Mouse (Mus musculus): Measurements from ENCODE around the gene Sept9.

- TF ChIP-seq CTCF (IDR thresholded peaks at IDR 0.05; ENCODE audit: extremely low read depth, insufficient read depth, insufficient read length, insufficient replicate concordance), result no peak
- TF ChIP-seq POLR2A (IDR thresholded peaks at IDR 0.05; ENCODE audit: low read depth, low read length), result no peak
Observed at GRCm38 (mm10) chr11:117296116-117296499, 96.6 kb downstream of the Sept9 start.
